Mouse (Mus musculus): ENCODE measurements around the gene AC161166.1.

DNA sequence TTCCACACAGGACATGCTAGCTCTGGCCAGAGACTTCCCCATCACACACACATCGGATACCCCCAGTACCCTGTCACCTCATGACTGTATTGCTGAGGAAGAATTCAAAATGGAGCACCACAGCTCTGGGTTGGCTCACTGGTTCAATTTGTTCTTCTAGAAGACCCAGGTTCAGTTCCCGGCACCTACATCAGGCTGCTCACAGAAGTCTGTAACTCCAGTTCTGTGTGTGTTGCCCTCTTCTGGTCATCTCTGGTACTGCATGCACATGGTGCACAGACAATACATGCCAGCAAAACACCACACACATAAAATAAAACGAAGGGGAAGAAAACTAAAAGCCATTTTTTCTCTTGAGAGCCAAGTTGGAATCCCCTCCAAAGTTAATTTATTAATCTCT lies 43.1 kb downstream of the AC161166.1 start:
- TF ChIP-seq CTCF (IDR thresholded peaks at IDR 0.05; ENCODE audit: low read depth, low read length) (peak; percentile 42; the same call in 1 of the 2 replicates), POLR2AphosphoS5 (IDR thresholded peaks at IDR 0.05; ENCODE audit: insufficient replicate concordance, low read depth, low read length) (no peak), GATA1 (IDR thresholded peaks at IDR 0.05; ENCODE audit: borderline replicate concordance, low read length) (no peak), TAL1 (conservative IDR thresholded peaks at IDR 0.05; ENCODE audit: low read depth, low read length) (no peak)

All from G1E (cell line).